Mouse (Mus musculus): ENCODE results near the gene Nrbp1. TPM values are rescaled to one million over a fixed set of nuclear protein-coding genes. Genes with fewer than 3 reads are reported as not detected.
A peak's percentile ranks its signal among the peaks of the same experiment; 100 is the strongest.

Nrbp1 gene
- total and polyA plus RNA-seq, 2 experiments from 2014 or later = 104 to 120 TPM

- no peak overlapping the region for H3K4me3 ChIP-seq (ENCODE audit: low read depth, low read length)
- H3K4me1 ChIP-seq (ENCODE audit: control insufficient read depth, insufficient read depth) = peaks cover 15% of the 10 kb centered on the region
- 0 out of 2 replicates have a peak, but pooled peaks cover 4% of the 10 kb centered on the region for H3K9me3 ChIP-seq (replicated peaks; ENCODE audit: control insufficient read depth, low read length)
- no peaks in the 10 kb centered on the region for H3K27me3 ChIP-seq (ENCODE audit: control insufficient read depth, insufficient read depth, low read length)
- H3K36me3 ChIP-seq (replicated peaks; ENCODE audit: control insufficient read depth, insufficient read depth, low read length) = peaks cover 68% of the 10 kb centered on the region
- no peak for ATAC-seq (ENCODE audit: insufficient read depth, low read depth)
- DNase-seq (ENCODE audit: low spot score) = no peak
- TF ChIP-seq EP300 (IDR thresholded peaks at IDR 0.05; ENCODE audit: low read depth) (no peak), CTCF (IDR thresholded peaks at IDR 0.05; ENCODE audit: low read depth) (no peak)
- no peak overlapping the region for H3K4me2 ChIP-seq (ENCODE audit: low read depth, low read length)
- no peak overlapping the region for H3K9ac ChIP-seq (replicated peaks; ENCODE audit: low read depth, low read length)
- 81% methylated on average over 5 of the region's 5 CpGs for WGBS
- H3K27ac ChIP-seq (ENCODE audit: low read depth) = no peak overlapping the region
Observed at GRCm38 (mm10) chr5:31198616-31199320, 41.9 kb upstream of the Nrbp1 start.

DNA sequence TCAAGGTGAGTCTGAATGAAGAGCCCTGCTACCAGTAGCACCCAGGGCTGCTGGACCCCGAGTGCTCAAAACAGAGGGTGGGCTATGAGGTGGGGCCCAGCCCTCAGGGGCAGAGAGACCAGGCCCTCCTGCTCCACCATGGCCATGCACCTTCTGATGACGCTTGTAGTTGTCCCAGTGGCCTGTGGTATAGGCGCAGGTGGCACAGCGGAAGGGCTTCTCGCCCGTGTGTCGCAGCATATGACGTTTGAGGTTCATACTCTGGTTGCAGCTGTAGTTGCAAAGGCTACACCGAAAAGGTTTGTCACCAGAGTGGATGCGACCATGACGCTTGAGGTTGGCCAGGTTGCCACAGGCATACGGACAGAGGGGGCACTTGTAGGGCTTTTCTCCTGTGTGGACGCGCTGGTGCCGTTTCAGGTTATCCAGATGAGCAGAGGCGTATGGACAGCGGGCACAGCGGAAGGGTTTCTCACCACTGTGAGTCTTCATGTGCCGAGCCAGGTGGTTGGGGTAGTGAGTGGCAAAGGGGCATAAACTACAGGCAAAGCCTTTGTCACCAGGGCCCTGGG, 41.3 kb upstream of the Nrbp1 start:
- DNase-seq (ENCODE audit: low spot score) (no peak), ATAC-seq (ENCODE audit: insufficient read depth, low read depth) (no peak)
- Histone ChIP-seq H3K4me1 (ENCODE audit: control insufficient read depth, insufficient read depth) (peaks cover 9% of the 10 kb centered on the region), H3K9me3 (replicated peaks; ENCODE audit: control insufficient read depth, low read length) (0 out of 2 replicates have a peak, but pooled peaks cover 4% of the 10 kb centered on the region), H3K4me2 (ENCODE audit: low read depth, low read length) (no peak overlapping the region), H3K27ac (ENCODE audit: low read depth) (no peak overlapping the region), H3K4me3 (ENCODE audit: low read depth, low read length) (no peak overlapping the region), H3K36me3 (replicated peaks; ENCODE audit: control insufficient read depth, insufficient read depth, low read length) (peaks cover 75% of the 10 kb centered on the region), H3K27me3 (ENCODE audit: control insufficient read depth, insufficient read depth, low read length) (no peaks in the 10 kb centered on the region), H3K9ac (replicated peaks; ENCODE audit: low read depth, low read length) (no peak overlapping the region)
- 88% methylated on average over 19 of the region's 19 CpGs for WGBS
- no peak for TF ChIP-seq CTCF (IDR thresholded peaks at IDR 0.05; ENCODE audit: low read depth)
- no peak for TF ChIP-seq EP300 (IDR thresholded peaks at IDR 0.05; ENCODE audit: low read depth)

DNA sequence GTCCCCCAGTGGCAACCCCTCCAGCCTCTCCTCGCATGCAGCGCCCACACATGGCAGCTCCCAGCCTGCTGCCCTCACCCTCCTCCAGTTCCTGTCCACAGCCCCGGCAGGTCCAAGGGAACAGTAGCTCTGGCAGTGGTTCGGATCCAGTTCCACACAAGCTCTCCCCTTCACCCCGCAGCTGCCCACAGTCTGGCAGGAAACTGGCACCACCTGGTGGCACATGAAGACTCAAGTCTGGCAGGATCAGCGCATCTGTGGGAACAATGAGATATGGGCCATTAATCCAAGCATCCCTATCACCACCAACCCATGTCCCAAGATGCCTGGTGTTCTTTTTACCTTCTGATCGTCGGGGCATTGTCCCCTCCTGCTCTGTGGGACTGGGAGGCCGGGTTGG, 40.8 kb upstream of the Nrbp1 start:
- peaks cover 79% of the 10 kb centered on the region for H3K36me3 ChIP-seq (replicated peaks; ENCODE audit: control insufficient read depth, insufficient read depth, low read length)
- no peak for ATAC-seq (ENCODE audit: insufficient read depth, low read depth)
- no peak; the same call in 1 of the 2 replicates for TF ChIP-seq CTCF (IDR thresholded peaks at IDR 0.05; ENCODE audit: low read depth)
- no peak for TF ChIP-seq EP300 (IDR thresholded peaks at IDR 0.05; ENCODE audit: low read depth)
- DNase-seq (ENCODE audit: low spot score) = no peak
- no peaks in the 10 kb centered on the region for H3K27me3 ChIP-seq (ENCODE audit: control insufficient read depth, insufficient read depth, low read length)
- H3K27ac ChIP-seq (ENCODE audit: low read depth) = no peak overlapping the region
- H3K4me3 ChIP-seq (ENCODE audit: low read depth, low read length) = no peak overlapping the region
- H3K4me1 ChIP-seq (ENCODE audit: control insufficient read depth, insufficient read depth) = peaks cover 9% of the 10 kb centered on the region
- no peak overlapping the region for H3K9ac ChIP-seq (replicated peaks; ENCODE audit: low read depth, low read length)
- WGBS = 74% methylated on average over 9 of the region's 9 CpGs
- H3K9me3 ChIP-seq (replicated peaks; ENCODE audit: control insufficient read depth, low read length) = 0 out of 2 replicates have a peak, but pooled peaks cover 4% of the 10 kb centered on the region
- H3K4me2 ChIP-seq (ENCODE audit: low read depth, low read length) = no peak overlapping the region

DNA sequence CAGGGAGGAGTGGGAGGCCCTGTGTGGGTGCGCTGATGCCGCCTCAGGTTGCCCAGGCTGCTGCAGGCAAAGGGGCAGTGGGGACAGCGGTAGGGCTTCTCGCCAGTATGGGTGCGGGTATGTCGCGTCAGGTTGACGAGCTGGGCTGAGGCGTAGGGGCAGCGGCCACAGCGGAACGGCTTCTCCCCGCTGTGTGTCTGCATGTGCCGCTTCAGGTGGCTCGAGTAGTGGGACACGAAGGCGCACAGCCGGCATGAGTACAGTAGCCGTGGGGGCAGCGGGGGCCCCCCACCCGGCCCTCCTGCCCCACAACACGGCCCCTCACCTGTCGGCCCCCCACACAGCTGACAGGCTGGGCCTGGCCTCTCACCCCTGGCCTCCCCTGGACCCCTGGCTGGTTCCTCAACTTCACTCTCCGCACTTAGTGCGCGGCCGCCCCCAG, 40.3 kb upstream of the Nrbp1 start:
- TF ChIP-seq CTCF (IDR thresholded peaks at IDR 0.05; ENCODE audit: low read depth) (no peak), EP300 (IDR thresholded peaks at IDR 0.05; ENCODE audit: low read depth) (no peak)
- Histone ChIP-seq H3K4me3 (ENCODE audit: low read depth, low read length) (no peak overlapping the region), H3K36me3 (replicated peaks; ENCODE audit: control insufficient read depth, insufficient read depth, low read length) (peaks cover 79% of the 10 kb centered on the region), H3K27me3 (ENCODE audit: control insufficient read depth, insufficient read depth, low read length) (no peaks in the 10 kb centered on the region), H3K4me2 (ENCODE audit: low read depth, low read length) (no peak overlapping the region), H3K4me1 (ENCODE audit: control insufficient read depth, insufficient read depth) (peaks cover 9% of the 10 kb centered on the region), H3K9me3 (replicated peaks; ENCODE audit: control insufficient read depth, low read length) (0 out of 2 replicates have a peak, but pooled peaks cover 4% of the 10 kb centered on the region), H3K9ac (replicated peaks; ENCODE audit: low read depth, low read length) (no peak overlapping the region), H3K27ac (ENCODE audit: low read depth) (no peak overlapping the region)
- no peak for DNase-seq (ENCODE audit: low spot score)
- 88% methylated on average over 27 of the region's 27 CpGs for WGBS
- ATAC-seq (ENCODE audit: insufficient read depth, low read depth) = no peak

- 16% methylated on average over 13 of the region's 13 CpGs for WGBS
- Histone ChIP-seq H3K9ac (replicated peaks; ENCODE audit: low read depth, low read length) (peak overlapping the region; percentile 83), H3K4me3 (ENCODE audit: low read depth, low read length) (peak overlapping the region; percentile 89), H3K4me1 (ENCODE audit: control insufficient read depth, insufficient read depth) (peaks cover 9% of the 10 kb centered on the region), H3K27me3 (ENCODE audit: control insufficient read depth, insufficient read depth, low read length) (no peaks in the 10 kb centered on the region), H3K9me3 (replicated peaks; ENCODE audit: control insufficient read depth, low read length) (0 out of 2 replicates have a peak, but pooled peaks cover 4% of the 10 kb centered on the region), H3K4me2 (ENCODE audit: low read depth, low read length) (peak overlapping the region; percentile 93), H3K36me3 (replicated peaks; ENCODE audit: control insufficient read depth, insufficient read depth, low read length) (peaks cover 78% of the 10 kb centered on the region), H3K27ac (ENCODE audit: low read depth) (peak overlapping the region; percentile 85)
- no peak for ATAC-seq (ENCODE audit: insufficient read depth, low read depth)
- no peak for DNase-seq (ENCODE audit: low spot score)
- no peak for TF ChIP-seq EP300 (IDR thresholded peaks at IDR 0.05; ENCODE audit: low read depth)
- TF ChIP-seq CTCF (IDR thresholded peaks at IDR 0.05; ENCODE audit: low read depth) = no peak
Observed at GRCm38 (mm10) chr5:31201042-31201741, 39.5 kb upstream of the Nrbp1 start.

All from heart, postnatal 0 days (tissue).